Mouse (Mus musculus) MEL (cell line): ENCODE data around the gene Sag.

Experiments
- BHLHE40 ChIP-seq: IDR thresholded peaks from 2 replicates; pipeline ENCODE4 v1.6.1; 2012; ENCODE audit warnings: low read depth, mild to moderate bottlenecking, inconsistent platforms, low read length, improper control_type of control experiment, borderline replicate concordance
- CTCF ChIP-seq, 3 experiments: IDR thresholded peaks in 2 of 3; conservative IDR thresholded peaks in 1 of 3; 2 replicates each; pipeline ENCODE4 v1.5.1; 2011 to 2012; ENCODE audit warnings: low read length in 3 of 3, low read depth in 2 of 3, mild to moderate bottlenecking in 2 of 3, improper control_type of control experiment in 1 of 3, inconsistent platforms in 1 of 3, mixed read lengths in 1 of 3, moderate library complexity in 1 of 3; ENCODE audit not compliant: control insufficient read depth in 1 of 3, insufficient read depth in 1 of 3, poor library complexity in 1 of 3, severe bottlenecking in 1 of 3
- GATA1 ChIP-seq: IDR thresholded peaks from 2 replicates; pipeline ENCODE4 v1.6.1; 2011; ENCODE audit warnings: low read depth, low read length, improper control_type of control experiment
- HCFC1 ChIP-seq: IDR thresholded peaks from 2 replicates; pipeline ENCODE4 v1.6.1; 2012; ENCODE audit warnings: low read depth, mild to moderate bottlenecking, inconsistent platforms, low read length, improper control_type of control experiment, moderate library complexity
- JUND ChIP-seq: IDR thresholded peaks from 2 replicates; pipeline ENCODE4 v1.6.1; 2011; ENCODE audit warnings: low read depth, mild to moderate bottlenecking, improper control_type of control experiment, low read length
- NRF1 ChIP-seq: IDR thresholded peaks from 2 replicates; pipeline ENCODE4 v1.6.1; 2014; ENCODE audit warnings: low read depth, mild to moderate bottlenecking, inconsistent platforms, low read length, improper control_type of control experiment, moderate library complexity; ENCODE audit not compliant: poor library complexity, insufficient read depth, severe bottlenecking
- POLR2A ChIP-seq, 2 experiments: IDR thresholded peaks; 2 replicates each; pipeline ENCODE4 v1.6.1; 2011 to 2012; ENCODE audit warnings: low read length in 2 of 2, mild to moderate bottlenecking in 2 of 2, control low read depth in 1 of 2, improper control_type of control experiment in 1 of 2, low read depth in 1 of 2, moderate library complexity in 1 of 2; ENCODE audit not compliant: control insufficient read depth in 1 of 2, insufficient read depth in 1 of 2, poor library complexity in 1 of 2
- POLR2AphosphoS2 ChIP-seq: IDR thresholded peaks from 2 replicates; pipeline ENCODE4 v1.6.1; 2011; ENCODE audit warnings: low read length, improper control_type of control experiment
- POLR2AphosphoS5 ChIP-seq: IDR thresholded peaks from 2 replicates; pipeline ENCODE4 v1.6.1; 2012; ENCODE audit warnings: low read depth, borderline replicate concordance, mild to moderate bottlenecking, inconsistent platforms, low read length, moderate library complexity, mixed read lengths
- TAL1 ChIP-seq: IDR thresholded peaks from 2 replicates; pipeline ENCODE4 v1.6.1; 2012; ENCODE audit warnings: mild to moderate bottlenecking, inconsistent platforms, low read length, moderate library complexity, mixed read lengths
- UBTF ChIP-seq: IDR thresholded peaks from 2 replicates; pipeline ENCODE4 v1.6.1; 2012; ENCODE audit warnings: low read depth, mild to moderate bottlenecking, inconsistent platforms, low read length, improper control_type of control experiment, moderate library complexity, borderline replicate concordance; ENCODE audit not compliant: insufficient read depth
- ZMIZ1 ChIP-seq: IDR thresholded peaks from 2 replicates; pipeline ENCODE4 v1.6.1; 2012; ENCODE audit warnings: low read depth, mild to moderate bottlenecking, inconsistent platforms, low read length, improper control_type of control experiment, moderate library complexity

DNA sequence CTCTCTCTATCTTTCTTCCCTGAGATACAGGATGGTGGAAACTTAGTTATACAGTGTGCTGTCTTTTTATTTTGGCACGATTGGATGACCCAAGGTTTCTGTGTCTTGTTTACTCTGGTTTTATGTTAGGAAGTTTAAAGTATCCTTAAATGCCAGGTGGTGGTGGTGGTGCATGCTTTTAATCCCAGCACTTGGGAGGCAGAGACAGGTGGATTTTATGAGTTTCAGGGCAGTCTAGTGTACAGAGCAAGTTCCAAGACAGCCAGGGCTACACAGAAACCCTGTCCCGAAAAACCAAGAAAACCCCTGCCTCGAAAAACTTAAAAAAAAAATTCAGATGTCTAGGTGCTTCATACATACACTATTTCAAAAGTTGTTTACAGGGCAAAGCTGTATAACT is 75.6 kb downstream of the Sag start:
- TF ChIP-seq HCFC1 (no peak), POLR2A (IDR thresholded peaks at IDR 0.05; ENCODE audit: control insufficient read depth in 1 of 2, insufficient read depth in 1 of 2, low read depth in 1 of 2, low read length in 2 of 2, poor library complexity in 1 of 2) (no peak), BHLHE40 (no peak), JUND (no peak), CTCF (IDR thresholded peaks at IDR 0.05 in 2 of 3, conservative IDR thresholded peaks at IDR 0.05 in 1 of 3; ENCODE audit: control insufficient read depth in 1 of 3, insufficient read depth in 1 of 3, low read depth in 2 of 3, low read length in 3 of 3, poor library complexity in 1 of 3, severe bottlenecking in 1 of 3) (no peak), UBTF (no peak), TAL1 (no peak), ZMIZ1 (no peak), NRF1 (no peak), POLR2AphosphoS2 (no peak), GATA1 (no peak), POLR2AphosphoS5 (no peak)
